Mouse (Mus musculus) embryonic facial prominence, embryonic 15.5 days (tissue): Measurements from ENCODE around the gene Olfml2b. TPM values are rescaled to one million over a fixed set of nuclear protein-coding genes. Genes with fewer than 3 reads are reported as not detected.

ENCODE experiments used
- ATAC-seq: fragments of 200-750 bp; cut with Nextera tagmentation; 2 replicates; pipeline ENCODE4 v1.8.0; 2017; ENCODE audit warnings: low read depth, moderate TSS enrichment; ENCODE audit not compliant: insufficient number of reproducible peaks, low FRiP score, low TSS enrichment
- H3K27ac ChIP-seq: fragments of 300-500 bp; sonication (generic); replicated peaks from 2 replicates; pipeline ENCODE4 v1.5.1; 2015; ENCODE audit warnings: mild to moderate bottlenecking, inconsistent platforms
- H3K27me3 ChIP-seq: fragments of 300-500 bp; sonication (generic); 2 replicates; pipeline ENCODE4 v1.6.1; 2015; ENCODE audit warnings: inconsistent platforms
- H3K36me3 ChIP-seq: fragments of 300-500 bp; sonication (generic); 2 replicates; pipeline ENCODE4 v1.6.1; 2015; ENCODE audit warnings: mild to moderate bottlenecking, inconsistent platforms
- H3K4me1 ChIP-seq: fragments of 300-500 bp; sonication (generic); 2 replicates; pipeline ENCODE4 v1.6.1; 2015; ENCODE audit warnings: inconsistent platforms
- H3K4me2 ChIP-seq: fragments of 300-500 bp; sonication (generic); replicated peaks from 2 replicates; pipeline ENCODE4 v1.6.1; 2015; ENCODE audit warnings: mild to moderate bottlenecking, inconsistent platforms
- H3K4me3 ChIP-seq: fragments of 300-500 bp; sonication (generic); replicated peaks from 2 replicates; pipeline ENCODE4 v1.5.1; 2015; ENCODE audit warnings: mild to moderate bottlenecking, inconsistent platforms
- H3K9ac ChIP-seq: fragments of 300-500 bp; sonication (generic); 2 replicates; pipeline ENCODE4 v1.6.1; 2015; ENCODE audit warnings: inconsistent platforms
- H3K9me3 ChIP-seq: fragments of 300-500 bp; sonication (generic); replicated peaks from 2 replicates; pipeline ENCODE4 v1.6.1; 2016; ENCODE audit warnings: inconsistent platforms
- WGBS: fragments of 180-500 bp; shearing (Covaris S2); methylation state at CpG from one replicate; pipeline ENCODE4 v1.1.7; 2015; 5-methylcytosine and 5-hydroxymethylcytosine counted together
- polyA plus RNA-seq: library from polyadenylated mRNA; unstranded; fragments of >200 nt; fragmentation: Nextera tagmentation; extraction: Ambion mirVana; gene quantifications from 2 replicates; pipeline ENCODE4 v1.2.1, GENCODE M21; 2015

Gene Olfml2b
- polyA plus RNA-seq, 1 experiment from 2014 or later = 30.6 TPM

GRCm38 (mm10) chr1:170674184-170674775 is 29.9 kb downstream of the Olfml2b start:
- Histone ChIP-seq H3K27ac (no peak overlapping the region), H3K9ac (no peak overlapping the region), H3K9me3 (no peaks in the 10 kb centered on the region), H3K4me3 (no peak overlapping the region), H3K27me3 (no peaks in the 10 kb centered on the region), H3K4me1 (no peaks in the 10 kb centered on the region), H3K36me3 (no peaks in the 10 kb centered on the region), H3K4me2 (no peak overlapping the region)
- ATAC-seq = no peak
- WGBS = 73% methylated on average over 9 of the region's 9 CpGs

- Histone ChIP-seq H3K27ac (no peak overlapping the region), H3K27me3 (no peaks in the 10 kb centered on the region), H3K9ac (no peak overlapping the region), H3K4me3 (no peak overlapping the region), H3K4me1 (no peaks in the 10 kb centered on the region), H3K9me3 (no peaks in the 10 kb centered on the region), H3K36me3 (peaks cover 3% of the 10 kb centered on the region; the same call in 1 of the 2 replicates), H3K4me2 (no peak overlapping the region)
- no peak for ATAC-seq
- WGBS = 92% methylated on average over 4 of the region's 4 CpGs
Observed at GRCm38 (mm10) chr1:170677681-170678080, 33.3 kb downstream of the Olfml2b start.

- Histone ChIP-seq H3K4me3 (no peak overlapping the region), H3K9me3 (no peaks in the 10 kb centered on the region), H3K4me1 (no peaks in the 10 kb centered on the region), H3K4me2 (no peak overlapping the region), H3K27me3 (no peaks in the 10 kb centered on the region), H3K9ac (no peak overlapping the region), H3K27ac (no peak overlapping the region), H3K36me3 (peaks cover 3% of the 10 kb centered on the region; the same call in 1 of the 2 replicates)
- ATAC-seq = no peak
- 71% methylated on average over 4 of the region's 4 CpGs for WGBS
Observed at GRCm38 (mm10) chr1:170678861-170679260, 34.5 kb downstream of the Olfml2b start.

- H3K9me3 ChIP-seq = no peaks in the 10 kb centered on the region
- 82% methylated on average over 2 of the region's 2 CpGs for WGBS
- H3K4me3 ChIP-seq = no peak overlapping the region
- ATAC-seq = no peak
- no peaks in the 10 kb centered on the region for H3K4me1 ChIP-seq
- H3K9ac ChIP-seq = no peak overlapping the region
- no peak overlapping the region for H3K27ac ChIP-seq
- H3K4me2 ChIP-seq = no peak overlapping the region
- H3K36me3 ChIP-seq = peaks cover 3% of the 10 kb centered on the region; the same call in 1 of the 2 replicates
- no peaks in the 10 kb centered on the region for H3K27me3 ChIP-seq
Observed at GRCm38 (mm10) chr1:170679624-170680023, 35.3 kb downstream of the Olfml2b start.

- ATAC-seq = no peak
- Histone ChIP-seq H3K4me1 (no peaks in the 10 kb centered on the region), H3K9me3 (no peaks in the 10 kb centered on the region), H3K4me3 (no peak overlapping the region), H3K9ac (no peak overlapping the region), H3K27ac (no peak overlapping the region), H3K27me3 (no peaks in the 10 kb centered on the region), H3K4me2 (no peak overlapping the region), H3K36me3 (peaks cover 3% of the 10 kb centered on the region; the same call in 1 of the 2 replicates)
- WGBS = 75% methylated on average over 6 of the region's 6 CpGs
Observed at GRCm38 (mm10) chr1:170683863-170684262, 39.5 kb downstream of the Olfml2b start.

GRCm38 (mm10) chr1:170689773-170690172 is 45.4 kb downstream of the Olfml2b start:
- Histone ChIP-seq H3K27me3 (no peaks in the 10 kb centered on the region), H3K4me3 (no peak overlapping the region), H3K9me3 (no peaks in the 10 kb centered on the region), H3K9ac (no peak overlapping the region), H3K27ac (no peak overlapping the region), H3K4me2 (no peak overlapping the region), H3K4me1 (no peaks in the 10 kb centered on the region), H3K36me3 (no peaks in the 10 kb centered on the region)
- no peak for ATAC-seq
- 93% methylated on average over 8 of the region's 8 CpGs for WGBS

- no peaks in the 10 kb centered on the region for H3K36me3 ChIP-seq
- H3K9me3 ChIP-seq = no peaks in the 10 kb centered on the region
- H3K4me2 ChIP-seq = no peak overlapping the region
- H3K4me3 ChIP-seq = no peak overlapping the region
- no peak overlapping the region for H3K9ac ChIP-seq
- H3K27ac ChIP-seq = no peak overlapping the region
- H3K4me1 ChIP-seq = no peaks in the 10 kb centered on the region
- ATAC-seq = no peak
- no peaks in the 10 kb centered on the region for H3K27me3 ChIP-seq
- 87% methylated on average over 5 of the region's 5 CpGs for WGBS
Observed at GRCm38 (mm10) chr1:170691301-170691700, 47.0 kb downstream of the Olfml2b start.

- Histone ChIP-seq H3K27me3 (no peaks in the 10 kb centered on the region), H3K4me2 (no peak overlapping the region), H3K4me3 (no peak overlapping the region), H3K27ac (no peak overlapping the region), H3K4me1 (peaks cover 2% of the 10 kb centered on the region; the same call in 1 of the 2 replicates), H3K9me3 (no peaks in the 10 kb centered on the region), H3K36me3 (no peaks in the 10 kb centered on the region), H3K9ac (no peak overlapping the region)
- no peak for ATAC-seq
- 58% methylated on average over 5 of the region's 5 CpGs for WGBS
Observed at GRCm38 (mm10) chr1:170694821-170695291, 50.5 kb downstream of the Olfml2b start.

GRCm38 (mm10) chr1:170695326-170695725 is 51.0 kb downstream of the Olfml2b start:
- H3K4me2 ChIP-seq = no peak overlapping the region

GRCm38 (mm10) chr1:170696996-170697395 is 52.7 kb downstream of the Olfml2b start:
- WGBS = 90% methylated on average over 8 of the region's 8 CpGs

More at GRCm38 (mm10) chr1:170695326-170695725, 51.0 kb downstream of the Olfml2b start:
- 68% methylated on average over 6 of the region's 6 CpGs for WGBS
- no peak overlapping the region for H3K9ac ChIP-seq
- no peaks in the 10 kb centered on the region for H3K9me3 ChIP-seq
- no peaks in the 10 kb centered on the region for H3K36me3 ChIP-seq
- peaks cover 6% of the 10 kb centered on the region; the same call in 1 of the 2 replicates for H3K4me1 ChIP-seq
- no peak for ATAC-seq
- no peak overlapping the region for H3K4me3 ChIP-seq
- H3K27ac ChIP-seq = no peak overlapping the region
- H3K27me3 ChIP-seq = no peaks in the 10 kb centered on the region

GRCm38 (mm10) chr1:170697771-170698356 is 53.5 kb downstream of the Olfml2b start:
- Histone ChIP-seq H3K4me3 (no peak overlapping the region), H3K36me3 (no peaks in the 10 kb centered on the region), H3K4me1 (peaks cover 15% of the 10 kb centered on the region; the same call in 1 of the 2 replicates), H3K4me2 (no peak overlapping the region), H3K27me3 (no peaks in the 10 kb centered on the region), H3K9ac (no peak overlapping the region), H3K9me3 (no peaks in the 10 kb centered on the region), H3K27ac (no peak overlapping the region)
- 85% methylated on average over 7 of the region's 7 CpGs for WGBS
- ATAC-seq = no peak

More at GRCm38 (mm10) chr1:170696996-170697395, 52.7 kb downstream of the Olfml2b start:
- peaks cover 15% of the 10 kb centered on the region; the same call in 1 of the 2 replicates for H3K4me1 ChIP-seq
- no peaks in the 10 kb centered on the region for H3K27me3 ChIP-seq
- no peaks in the 10 kb centered on the region for H3K36me3 ChIP-seq
- H3K27ac ChIP-seq = no peak overlapping the region
- no peak overlapping the region for H3K4me2 ChIP-seq
- ATAC-seq = no peak
- H3K9me3 ChIP-seq = no peaks in the 10 kb centered on the region
- H3K9ac ChIP-seq = no peak overlapping the region
- no peak overlapping the region for H3K4me3 ChIP-seq
